Mouse (Mus musculus): Measurements from ENCODE around the gene Mb. TPM values are rescaled to one million over a fixed set of nuclear protein-coding genes. Genes with fewer than 3 reads are reported as not detected.
A peak's percentile ranks its signal among the peaks of the same experiment; 100 is the strongest.

Gene Mb
- total RNA-seq, 2 experiments from 2014 or later = 17,245 to 18,320 TPM

GRCm38 (mm10) chr15:76998878-76999588 is 51.4 kb downstream of the Mb start:
- intact Hi-C loops (cut with DNase I) = no loop called here
- DNase-seq (ENCODE audit: low spot score) = no peak

- intact Hi-C loops (cut with DNase I) = no loop called here
- no peak for DNase-seq (ENCODE audit: low spot score)
Observed at GRCm38 (mm10) chr15:76998048-76998447, 52.4 kb downstream of the Mb start.

- DNase-seq (ENCODE audit: low spot score) = no peak
- intact Hi-C loops (cut with DNase I) = no loop called here
Observed at GRCm38 (mm10) chr15:76994413-76994812, 56.1 kb downstream of the Mb start.

- intact Hi-C loops (cut with DNase I) = no loop called here
- no peak for DNase-seq (ENCODE audit: low spot score)
Observed at GRCm38 (mm10) chr15:76987542-76988094, 62.9 kb downstream of the Mb start.

GRCm38 (mm10) chr15:76987137-76987536 is 63.3 kb downstream of the Mb start:
- no peak for DNase-seq (ENCODE audit: low spot score)
- intact Hi-C loops (cut with DNase I) = no loop called here

GRCm38 (mm10) chr15:76982745-76983144 is 67.7 kb downstream of the Mb start:
- intact Hi-C loops (cut with DNase I) = no loop called here
- DNase-seq (ENCODE audit: low spot score) = no peak

- intact Hi-C loops (cut with DNase I) = loop anchor here (5.0 kb wide), 1 partner anchor 388 kb away; no protein-coding TSS in a partner anchor
- no peak for DNase-seq (ENCODE audit: low spot score)
Observed at GRCm38 (mm10) chr15:76979799-76980198, 70.7 kb downstream of the Mb start.

- DNase-seq (ENCODE audit: low spot score) = no peak
- intact Hi-C loops (cut with DNase I) = loop anchor here (5.0 kb wide), 1 partner anchor 391 kb away; no protein-coding TSS in a partner anchor
Observed at GRCm38 (mm10) chr15:76976619-76977018, 73.9 kb downstream of the Mb start.

- intact Hi-C loops (cut with DNase I) = loop anchor here (5.0 kb wide), 3 partner anchors 53 to 248 kb away; no protein-coding TSS in a partner anchor
- DNase-seq (ENCODE audit: low spot score) = peak; percentile 69
Observed at GRCm38 (mm10) chr15:76973855-76974651, 76.4 kb downstream of the Mb start.

GRCm38 (mm10) chr15:76973272-76973854 is 77.1 kb downstream of the Mb start:
- DNase-seq (ENCODE audit: low spot score) = no peak
- intact Hi-C loops (cut with DNase I) = loop anchor here (5.0 kb wide), 3 partner anchors 54 to 249 kb away; no protein-coding TSS in a partner anchor

GRCm38 (mm10) chr15:76972661-76973060 is 77.8 kb downstream of the Mb start:
- DNase-seq (ENCODE audit: low spot score) = no peak
- intact Hi-C loops (cut with DNase I) = loop anchor here (5.0 kb wide), 3 partner anchors 55 to 250 kb away; no protein-coding TSS in a partner anchor

Other genes starting within 250 kb of the Mb start
- 10 to 100 TPM; 12.2 to 13.3 TPM for gene Zfp251, start 179.2 kb downstream of the Mb start, total RNA-seq (2021)
- 1 to 10 TPM; 1.3 to 1.4 TPM for gene Zfp7, start 171.4 kb downstream of the Mb start, total RNA-seq (2021)
- gene Gm49527, start 171.3 kb downstream of the Mb start, total RNA-seq (2021) = under 1 TPM in 1 of 2 experiments, not detected in 1; 0.28 TPM
- gene Zfp647, start 125.2 kb downstream of the Mb start, total RNA-seq (2021) = 1 to 10 TPM; 3.2 to 3.3 TPM
- 10 to 100 TPM; 14.7 to 19.4 TPM for gene 1110038F14Rik, start 102.2 kb downstream of the Mb start, total RNA-seq (2021)
- under 1 TPM; 0.67 to 0.86 TPM for gene Apol6, start 5.9 kb downstream of the Mb start, total RNA-seq (2021)